Mouse (Mus musculus) midbrain, embryonic 14.5 days (tissue): ENCODE data around the gene Lrrc73. TPM values are rescaled to one million over a fixed set of nuclear protein-coding genes. Genes with fewer than 3 reads are reported as not detected.

Source experiments
- ATAC-seq: fragments of 200-750 bp; cut with Nextera tagmentation; 2 replicates; pipeline ENCODE4 v1.8.0; 2017; ENCODE audit warnings: moderate number of reproducible peaks, moderate library complexity; ENCODE audit not compliant: low FRiP score, low TSS enrichment
- DNase-seq: peaks from one replicate; pipeline ENCODE4 v3.0.0-alpha.2; 2015
- H3K27ac ChIP-seq: fragments of 300-500 bp; sonication (generic); replicated peaks from 2 replicates; pipeline ENCODE4 v1.5.1; 2014; ENCODE audit warnings: mild to moderate bottlenecking, low read depth, low read length, moderate library complexity
- H3K27me3 ChIP-seq: fragments of 300-500 bp; sonication (generic); 2 replicates; pipeline ENCODE4 v1.6.1; 2014; ENCODE audit warnings: low read length, control low read depth, mixed read lengths; ENCODE audit not compliant: control insufficient read depth, insufficient read depth
- H3K36me3 ChIP-seq: fragments of 300-500 bp; sonication (generic); 2 replicates; pipeline ENCODE4 v1.6.1; 2014; ENCODE audit warnings: low read length, control low read depth; ENCODE audit not compliant: control insufficient read depth, insufficient read depth
- H3K4me1 ChIP-seq: fragments of 300-500 bp; sonication (generic); 2 replicates; pipeline ENCODE4 v1.6.1; 2014; ENCODE audit warnings: mild to moderate bottlenecking, antibody characterized with exemption, low read length, control low read depth; ENCODE audit not compliant: control insufficient read depth, insufficient read depth
- H3K4me2 ChIP-seq: fragments of 300-500 bp; sonication (generic); 2 replicates; pipeline ENCODE4 v1.6.1; 2014; ENCODE audit warnings: mild to moderate bottlenecking, low read length, moderate library complexity
- H3K4me3 ChIP-seq: fragments of 300-500 bp; sonication (generic); replicated peaks from 2 replicates; pipeline ENCODE4 v1.5.1; 2014; ENCODE audit warnings: low read depth, low read length
- H3K9ac ChIP-seq: fragments of 300-500 bp; sonication (generic); replicated peaks from 2 replicates; pipeline ENCODE4 v1.6.1; 2014; ENCODE audit warnings: mild to moderate bottlenecking, low read length, moderate library complexity
- H3K9me3 ChIP-seq: fragments of 300-500 bp; sonication (generic); 2 replicates; pipeline ENCODE4 v1.6.1; 2016; ENCODE audit warnings: low read length, control low read depth, mixed read lengths; ENCODE audit not compliant: control insufficient read depth
- WGBS: fragments of 180-500 bp; shearing (Covaris S2); extraction: QIAGEN DNeasy Blood & Tissue Kit; methylation state at CpG from one replicate; pipeline ENCODE4 v1.1.7; 2014; 5-methylcytosine and 5-hydroxymethylcytosine counted together
- polyA plus RNA-seq: library from polyadenylated mRNA; unstranded; fragments of >200 nt; fragmentation: Nextera tagmentation; extraction: Ambion mirVana; gene quantifications from 2 replicates; pipeline ENCODE4 v1.2.1, GENCODE M21; 2014

Gene Lrrc73
- polyA plus RNA-seq, 1 experiment from 2014 or later: 12.0 TPM

GRCm38 (mm10) chr17:46266986-46267385 lies 13.7 kb downstream of the Lrrc73 start:
- Histone ChIP-seq H3K4me2 (no peak overlapping the region), H3K4me3 (no peak overlapping the region), H3K9me3 (no peaks in the 10 kb centered on the region), H3K27ac (no peak overlapping the region), H3K4me1 (no peaks in the 10 kb centered on the region), H3K27me3 (no peaks in the 10 kb centered on the region), H3K36me3 (peaks cover 49% of the 10 kb centered on the region), H3K9ac (no peak overlapping the region)
- DNase-seq: no peak
- ATAC-seq: no peak
- WGBS: 83% methylated on average over 6 of the region's 6 CpGs

GRCm38 (mm10) chr17:46267511-46267910 lies 14.2 kb downstream of the Lrrc73 start:
- H3K27me3 ChIP-seq: no peaks in the 10 kb centered on the region
- 84% methylated on average over 7 of the region's 7 CpGs for WGBS
- H3K4me2 ChIP-seq: no peak overlapping the region
- no peaks in the 10 kb centered on the region for H3K4me1 ChIP-seq
- H3K9me3 ChIP-seq: no peaks in the 10 kb centered on the region
- ATAC-seq: no peak
- no peak overlapping the region for H3K9ac ChIP-seq
- DNase-seq: no peak
- peaks cover 47% of the 10 kb centered on the region for H3K36me3 ChIP-seq
- H3K27ac ChIP-seq: no peak overlapping the region
- H3K4me3 ChIP-seq: no peak overlapping the region

GRCm38 (mm10) chr17:46268026-46268720 lies 14.8 kb downstream of the Lrrc73 start:
- Histone ChIP-seq H3K27ac (no peak overlapping the region), H3K4me3 (no peak overlapping the region), H3K27me3 (no peaks in the 10 kb centered on the region), H3K4me2 (no peak overlapping the region), H3K9ac (no peak overlapping the region), H3K36me3 (peaks cover 40% of the 10 kb centered on the region), H3K9me3 (no peaks in the 10 kb centered on the region), H3K4me1 (no peaks in the 10 kb centered on the region)
- 88% methylated on average over 10 of the region's 10 CpGs for WGBS
- DNase-seq (no peak), ATAC-seq (no peak)

GRCm38 (mm10) chr17:46269771-46270534 lies 16.6 kb downstream of the Lrrc73 start:
- H3K4me3 ChIP-seq: no peak overlapping the region
- no peak for DNase-seq
- H3K27ac ChIP-seq: no peak overlapping the region
- H3K36me3 ChIP-seq: peaks cover 34% of the 10 kb centered on the region
- no peak for ATAC-seq
- no peaks in the 10 kb centered on the region for H3K27me3 ChIP-seq
- WGBS: 88% methylated on average over 19 of the region's 19 CpGs
- H3K9ac ChIP-seq: no peak overlapping the region
- no peaks in the 10 kb centered on the region for H3K4me1 ChIP-seq
- H3K4me2 ChIP-seq: no peak overlapping the region
- H3K9me3 ChIP-seq: no peaks in the 10 kb centered on the region

- ATAC-seq (no peak), DNase-seq (no peak)
- WGBS: 93% methylated on average over 2 of the region's 2 CpGs
Observed at GRCm38 (mm10) chr17:46272058-46272457, 18.7 kb downstream of the Lrrc73 start.

GRCm38 (mm10) chr17:46272675-46273074 lies 19.3 kb downstream of the Lrrc73 start:
- no peak for ATAC-seq
- Histone ChIP-seq H3K9me3 (no peaks in the 10 kb centered on the region), H3K36me3 (peaks cover 32% of the 10 kb centered on the region), H3K9ac (no peak overlapping the region), H3K27ac (no peak overlapping the region), H3K4me3 (no peak overlapping the region), H3K27me3 (no peaks in the 10 kb centered on the region), H3K4me2 (no peak overlapping the region), H3K4me1 (no peaks in the 10 kb centered on the region)
- no peak for DNase-seq
- 93% methylated on average over 5 of the region's 5 CpGs for WGBS

More at GRCm38 (mm10) chr17:46272058-46272457, 18.7 kb downstream of the Lrrc73 start:
- Histone ChIP-seq H3K36me3 (peaks cover 32% of the 10 kb centered on the region), H3K4me3 (no peak overlapping the region), H3K9ac (no peak overlapping the region), H3K27ac (no peak overlapping the region), H3K4me1 (no peaks in the 10 kb centered on the region), H3K4me2 (no peak overlapping the region), H3K9me3 (no peaks in the 10 kb centered on the region), H3K27me3 (no peaks in the 10 kb centered on the region)

GRCm38 (mm10) chr17:46273803-46274236 lies 20.5 kb downstream of the Lrrc73 start:
- H3K4me3 ChIP-seq: no peak overlapping the region
- no peak overlapping the region for H3K9ac ChIP-seq
- DNase-seq (no peak), ATAC-seq (no peak)
- no peak overlapping the region for H3K27ac ChIP-seq
- no peaks in the 10 kb centered on the region for H3K4me1 ChIP-seq
- 80% methylated on average over 1 of the region's 1 CpGs for WGBS
- H3K36me3 ChIP-seq: peaks cover 32% of the 10 kb centered on the region
- no peak overlapping the region for H3K4me2 ChIP-seq
- H3K27me3 ChIP-seq: no peaks in the 10 kb centered on the region
- H3K9me3 ChIP-seq: no peaks in the 10 kb centered on the region

GRCm38 (mm10) chr17:46274465-46274864 lies 21.1 kb downstream of the Lrrc73 start:
- Histone ChIP-seq H3K9ac (no peak overlapping the region), H3K9me3 (no peaks in the 10 kb centered on the region), H3K4me1 (no peaks in the 10 kb centered on the region), H3K4me2 (no peak overlapping the region), H3K4me3 (no peak overlapping the region), H3K27ac (no peak overlapping the region), H3K36me3 (peaks cover 36% of the 10 kb centered on the region), H3K27me3 (no peaks in the 10 kb centered on the region)
- DNase-seq (no peak), ATAC-seq (no peak)
- WGBS: 83% methylated on average over 6 of the region's 6 CpGs

GRCm38 (mm10) chr17:46275034-46275433 lies 21.7 kb downstream of the Lrrc73 start:
- DNase-seq (no peak), ATAC-seq (no peak)
- Histone ChIP-seq H3K27ac (no peak overlapping the region), H3K4me2 (no peak overlapping the region), H3K4me1 (no peaks in the 10 kb centered on the region), H3K4me3 (no peak overlapping the region), H3K9ac (0 out of 2 replicates have a peak overlapping the region, but pooled peaks have one; percentile 20), H3K27me3 (no peaks in the 10 kb centered on the region), H3K36me3 (peaks cover 33% of the 10 kb centered on the region), H3K9me3 (no peaks in the 10 kb centered on the region)
- 91% methylated on average over 6 of the region's 6 CpGs for WGBS
